26 mouse cellular contexts compared by ENCODE assay signal in genomic region chr17:65798446-65798845, GRCm38 (mm10). TPM values are rescaled to one million over a fixed set of nuclear protein-coding genes. Genes with fewer than 3 reads are reported as not detected.
DNase-seq lines count a peak whose midpoint lies in the region; ATAC-seq and TF ChIP-seq lines count a peak whose summit lies in the region.
"Had no signal": no experiment of that assay in that cellular context is flagged by ENCODE, and none has a peak within 500 bp of the region (broad histone marks: within the 10 kb centered on the region; RNA-seq: fewer than 3 reads in every experiment).

No protein-coding gene starts in this region.

- peaks cover 6% of the 10 kb centered on the region for H3K4me1 ChIP-seq in lung, adult 2 months (ENCODE audit: control insufficient read depth, insufficient read depth, low read length)

- TF ChIP-seq CTCF in lung, adult 2 months (IDR thresholded peaks at IDR 0.05; ENCODE audit: insufficient read depth, low read length): no peak

- ATAC-seq in CD4-positive, CD25-positive, alpha-beta regulatory T cell, adult 4 months: peak; percentile 43
- ATAC-seq: forebrain, embryonic 16.5 days; intestine, embryonic 16.5 days; Patski had no signal

- WGBS in lung, adult 2 months: 28% methylated on average over 4 of the region's 4 CpGs

- H3K4me3 ChIP-seq in lung, adult 2 months (replicated peaks; ENCODE audit: extremely low read depth, low read depth, low read length): no peak overlapping the region
- H3K4me3 ChIP-seq: erythroblast, embryonic 14.5 days; gastrocnemius, adult 2 months; heart, embryonic 15.5 days; hindbrain, embryonic 13.5 days; midbrain, embryonic 12.5 days had no signal

- no peak for TF ChIP-seq POLR2A in lung, adult 2 months (IDR thresholded peaks at IDR 0.05; ENCODE audit: borderline replicate concordance, extremely low read depth, low read depth, low read length)

- no peaks in the 10 kb centered on the region for H3K36me3 ChIP-seq in splenic B cell, adult 2 months (ENCODE audit: control insufficient read depth, insufficient read depth, low read length, poor library complexity, severe bottlenecking)
- H3K36me3 ChIP-seq: midbrain, embryonic 12.5 days had no signal

- H3K27me3 ChIP-seq in splenic B cell, adult 2 months (ENCODE audit: control insufficient read depth, insufficient read depth, low read length, poor library complexity, severe bottlenecking): no peaks in the 10 kb centered on the region
- H3K27me3 ChIP-seq: heart, embryonic 15.5 days; hindbrain, embryonic 13.5 days; midbrain, embryonic 12.5 days; Patski had no signal

- DNase-seq in A20 (ENCODE audit: low read depth, low spot score): peak; percentile 57
- DNase-seq in splenic B cell, adult 2 months (ENCODE audit: low read depth, low spot score): peak; percentile 57
- peak; percentile 31 for DNase-seq in thymus, postnatal 25 days
- no peak for DNase-seq in lung, postnatal 14 days
- DNase-seq in lung, adult 2 months: no peak
- no peak for DNase-seq in kidney, postnatal 14 days
- DNase-seq: adrenal gland, postnatal 14 days; cerebellum, adult 11-12 months; cerebellum, postnatal 10 days; gastrocnemius, adult 2 months; gastrocnemius, postnatal 36 days; heart, postnatal 36 days; kidney, adult 9 months; kidney, postnatal 10 days; layer of hippocampus, adult 9-11 months; liver; lung, embryonic 14.5 days; right cerebral cortex, postnatal 25 days had no signal

RNA-seq across cellular contexts. Expression of gene Ppp4r1, which starts 16.1 kb away (rescaled TPM):
- 10 to 100 TPM; 25.1 to 30.4 TPM for polyA plus RNA-seq in CD4-positive, CD25-positive, alpha-beta regulatory T cell, adult 4 months (2017; shearing (Covaris generic))
- polyA plus RNA-seq in lung, adult 2 months (2012; rRNA removed): 34.7 and 45.5 TPM in 2 replicates

RNA-seq across cellular contexts. Expression of gene Rab31, which starts 25.9 kb away (rescaled TPM):
- polyA plus RNA-seq in CD4-positive, CD25-positive, alpha-beta regulatory T cell, adult 4 months (2017; shearing (Covaris generic)): 1 to 10 TPM; 3.3 to 4.2 TPM
- 33.2 and 48.9 TPM in 2 replicates for polyA plus RNA-seq in lung, adult 2 months (2012; rRNA removed)
- polyA plus RNA-seq: erythroblast, embryonic 14.5 days had no signal

Comparison
In these comparisons a context has a peak if more than half of its experiments do, and no peak if none do; other contexts are left out.
1. DNase-seq: peak in A20 (single experiment), splenic B cell, adult 2 months (single experiment) and thymus, postnatal 25 days (single experiment); none in lung, postnatal 14 days (single experiment), lung, adult 2 months (single experiment) and kidney, postnatal 14 days (single experiment).